Mouse (Mus musculus) ovary, postnatal 14 days (tissue): ENCODE measurements around the gene Tulp1.
"Not testable (repeated sequence)": the region's sequence is repeated elsewhere in the genome, so short reads cannot be mapped to it uniquely, and the experiment has no call there.

ENCODE experiments used
- DNase-seq: peaks from one replicate; pipeline ENCODE4 v3.0.0; 2022; ENCODE audit warnings: low spot score

Tulp1 gene

GRCm38 (mm10) chr17:28368449-28368848, 3.4 kb upstream of the Tulp1 start:
- DNase-seq = peak; percentile 78

GRCm38 (mm10) chr17:28363507-28363906, 1.5 kb downstream of the Tulp1 start:
- no peak for DNase-seq

DNA sequence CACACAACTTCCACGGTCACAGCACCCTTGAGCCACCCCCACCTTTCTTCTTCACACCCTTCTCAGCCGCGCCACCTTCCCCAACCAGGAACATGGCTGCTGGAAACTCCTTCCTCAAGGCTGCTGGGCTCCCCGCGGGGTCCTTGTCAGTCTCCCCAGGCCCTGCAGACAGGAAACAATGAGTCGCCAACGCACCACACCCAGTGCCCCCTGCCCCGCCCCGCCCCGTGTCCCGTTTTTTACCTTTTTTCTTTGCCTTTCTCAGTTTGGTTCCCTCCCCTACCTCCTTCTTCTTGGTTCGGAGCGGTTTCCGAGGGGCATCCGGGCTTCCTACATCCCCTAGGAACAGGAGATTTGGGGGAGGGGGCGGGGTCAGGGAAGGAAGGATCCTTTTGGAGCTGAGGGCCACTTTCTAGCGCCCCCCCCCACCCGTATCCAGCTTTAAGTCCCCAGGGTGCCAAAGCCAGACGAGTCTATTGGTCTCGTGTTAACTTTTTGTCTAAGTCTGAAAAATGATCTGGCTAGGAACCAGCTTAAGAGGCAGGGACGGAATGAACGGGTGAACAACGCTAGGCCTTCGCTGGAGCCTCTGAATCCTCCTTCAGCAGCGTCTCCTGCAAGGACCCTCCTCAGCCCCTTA, 2.2 kb downstream of the Tulp1 start:
- DNase-seq = no peak

GRCm38 (mm10) chr17:28361921-28362652, 2.9 kb downstream of the Tulp1 start:
- DNase-seq = no peak

- DNase-seq = no peak
These were observed 4.3 kb downstream of the Tulp1 start for GRCm38 (mm10) chr17:28360531-28361277.

DNA sequence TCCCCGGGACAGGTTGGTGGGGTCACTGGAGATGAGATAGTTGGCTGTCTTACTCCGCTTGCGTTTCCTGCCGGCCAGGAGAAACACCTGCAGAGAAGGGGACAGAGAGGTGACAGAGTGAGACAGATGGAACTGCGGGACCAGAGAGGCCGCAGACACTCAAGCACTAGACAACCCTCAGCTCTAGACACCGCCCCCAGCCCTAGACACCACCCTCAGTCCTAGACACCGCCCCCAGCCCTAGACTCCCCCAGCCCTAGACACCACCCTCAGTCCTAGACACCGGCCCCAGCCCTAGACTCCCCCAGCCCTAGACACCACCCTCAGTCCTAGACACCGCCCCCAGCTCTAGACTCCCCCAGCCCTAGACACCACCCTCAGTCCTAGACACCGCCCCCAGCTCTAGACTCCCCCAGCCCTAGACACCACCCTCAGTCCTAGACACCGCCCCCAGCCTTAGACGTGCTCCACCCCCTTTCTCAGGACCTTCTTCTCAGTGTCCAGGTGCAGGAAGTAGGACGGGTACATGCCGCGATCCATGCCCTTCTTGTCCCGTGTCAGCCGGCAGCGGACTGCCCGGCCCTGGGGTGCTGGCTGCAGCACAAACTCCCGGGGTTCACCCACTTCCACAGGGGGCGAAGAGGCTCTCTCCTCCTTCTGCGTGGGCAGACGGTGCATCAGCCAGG, 6.3 kb downstream of the Tulp1 start:
- not testable (repeated sequence) for DNase-seq

GRCm38 (mm10) chr17:28355871-28356270, 9.2 kb downstream of the Tulp1 start:
- DNase-seq = no peak

DNA sequence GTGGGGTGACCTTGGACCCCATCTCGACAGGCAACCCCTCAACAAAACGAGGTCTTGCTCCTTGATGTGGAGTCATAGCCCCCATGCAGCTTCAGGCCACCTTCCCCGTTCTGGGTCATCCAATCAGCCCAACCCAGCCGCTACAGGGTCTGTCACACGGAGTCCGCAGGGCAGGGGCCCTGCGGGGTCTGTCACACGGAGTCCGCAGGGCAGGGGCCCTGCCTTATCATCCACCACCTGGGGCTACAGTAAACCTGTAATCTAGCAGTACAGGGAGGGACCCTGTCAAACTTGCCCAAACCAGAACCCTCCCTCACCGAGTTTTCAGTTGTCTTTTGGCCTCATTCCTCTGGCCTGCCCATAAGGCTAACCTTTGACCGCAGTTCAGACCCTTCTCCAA, 13.0 kb downstream of the Tulp1 start:
- no peak for DNase-seq

DNA sequence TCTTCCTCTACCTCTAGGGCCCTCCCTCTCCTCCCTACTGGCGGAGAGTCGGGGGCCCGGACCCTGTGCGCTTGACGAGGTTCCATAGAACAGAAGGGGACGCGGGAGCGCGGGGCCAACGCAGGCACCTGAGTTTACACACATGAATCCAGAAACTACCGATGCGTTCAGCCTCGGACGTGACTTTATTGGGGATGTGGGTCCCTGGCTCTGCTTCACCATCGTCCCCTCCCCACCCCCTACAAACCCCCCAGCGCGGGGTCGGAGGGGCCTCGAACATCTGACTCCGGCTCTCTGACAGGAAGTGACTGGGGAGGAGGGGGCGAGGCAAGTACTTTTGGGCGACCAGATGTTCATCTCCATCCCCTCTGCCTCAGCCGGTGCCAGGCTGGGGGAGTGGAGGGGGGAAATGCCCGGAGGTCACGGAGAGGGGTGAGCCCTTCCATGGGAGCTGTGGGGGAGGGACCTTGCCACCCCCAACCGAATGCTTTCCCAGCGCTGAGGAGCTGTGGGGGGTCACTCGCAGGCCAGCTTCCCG, 13.6 kb downstream of the Tulp1 start:
- no peak for DNase-seq

DNA sequence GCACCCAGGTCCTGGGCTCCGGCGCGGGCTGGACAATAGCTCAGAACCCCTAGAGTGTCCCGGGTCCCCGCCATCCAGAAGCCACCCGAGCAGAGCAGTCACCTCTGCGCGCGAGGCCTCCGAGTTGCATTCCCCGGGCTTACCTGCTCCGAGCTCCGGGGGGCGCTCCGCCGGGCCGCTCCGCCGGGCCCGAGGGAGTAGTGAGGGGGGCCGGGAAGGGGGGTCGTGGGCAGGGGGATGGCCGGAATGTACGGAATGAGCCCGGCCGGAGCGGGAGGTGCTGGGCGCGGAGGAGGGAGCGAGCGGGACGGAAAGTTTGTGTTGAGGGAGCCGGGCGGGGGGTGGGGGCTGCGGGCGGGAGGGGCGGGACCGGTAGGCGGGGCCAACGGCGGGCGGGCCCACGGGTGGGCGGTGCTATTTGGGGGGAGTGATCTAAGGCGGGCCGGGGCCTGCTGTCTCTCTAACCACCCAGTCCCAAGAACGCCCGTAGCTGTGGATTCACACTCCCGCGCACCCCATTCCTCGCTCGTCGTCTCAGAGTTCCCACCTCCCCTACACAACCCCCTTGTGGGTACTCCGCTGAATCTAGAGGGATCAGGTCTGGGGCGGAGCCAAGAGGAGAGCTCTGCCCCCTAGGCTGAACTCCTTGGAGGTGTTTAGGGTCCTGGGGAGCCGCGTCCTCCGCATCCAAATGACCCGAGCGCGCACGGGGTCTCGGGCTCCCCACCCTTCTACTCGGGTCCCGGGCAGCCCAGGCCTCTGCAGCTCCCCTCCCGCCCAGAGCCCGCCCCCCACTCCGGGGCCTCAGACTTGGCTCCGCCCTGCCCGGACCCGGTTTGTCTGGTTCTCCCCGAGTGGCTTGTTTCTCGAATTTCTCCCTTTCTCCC, 14.3 kb downstream of the Tulp1 start, which contains the start of gene Tead3:
Tead3 (minus strand) TSS at position 352 of the 887 bp plus-strand sequence.
- DNase-seq = peak; percentile 74

DNA sequence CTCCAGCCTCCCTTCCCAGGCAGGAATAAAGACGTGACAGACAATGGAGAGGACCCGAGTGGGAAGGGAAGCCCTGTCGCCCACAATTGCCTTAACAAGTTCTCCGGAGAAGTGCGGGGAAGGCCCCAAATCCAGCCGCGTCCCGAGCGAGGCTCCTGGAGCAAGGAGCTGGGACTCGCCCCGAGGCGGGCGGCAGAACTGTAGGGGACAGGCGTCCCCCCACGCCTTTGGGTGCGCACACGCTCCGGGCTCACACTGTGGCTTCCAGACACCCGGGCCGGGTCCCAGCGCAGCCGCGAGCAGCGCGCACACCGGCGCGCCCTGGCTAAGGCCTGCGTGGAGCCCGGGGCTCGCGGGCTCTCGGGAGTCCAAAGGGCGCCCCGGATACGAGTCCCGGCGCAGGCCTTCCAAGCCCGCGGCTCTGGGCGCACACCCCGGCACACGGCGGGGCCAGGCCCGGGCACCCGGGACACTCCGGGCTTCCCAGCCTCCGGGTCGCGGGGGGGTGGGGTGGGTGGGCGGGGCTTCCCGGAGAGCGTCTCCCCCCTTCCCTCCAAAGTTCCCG, 15.0 kb downstream of the Tulp1 start:
- no peak for DNase-seq

DNA sequence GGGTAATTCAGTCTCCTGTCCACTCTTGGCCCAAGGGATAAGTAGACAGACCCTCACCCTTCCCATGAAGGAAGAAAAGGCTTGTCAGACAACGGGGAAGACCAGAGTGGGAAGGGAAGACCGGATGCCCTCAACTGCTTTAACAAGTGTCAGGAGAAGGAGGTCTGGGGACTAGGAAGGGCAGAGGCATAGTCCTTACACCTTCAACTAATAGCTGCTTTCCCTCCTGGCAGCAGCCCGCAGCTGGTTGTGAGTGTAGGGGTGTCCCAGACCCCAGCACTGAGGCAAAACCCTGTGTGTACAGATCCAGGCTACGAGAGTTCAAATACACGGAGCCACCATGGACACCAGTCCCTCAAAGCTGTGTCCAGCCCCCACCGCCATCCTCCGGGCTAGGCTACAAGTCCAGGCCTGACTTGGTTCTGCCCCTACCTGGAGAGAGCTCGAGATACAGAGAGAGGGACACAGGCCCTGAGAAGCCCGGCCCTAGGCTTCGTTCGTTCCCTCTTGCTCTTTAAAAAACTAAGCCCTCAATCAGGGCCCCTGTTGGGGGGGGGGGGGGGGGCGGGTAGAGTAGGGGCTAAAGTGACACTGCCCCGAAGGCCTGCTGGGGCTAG, 15.7 kb downstream of the Tulp1 start:
- DNase-seq = no peak

- no peak for DNase-seq
These were observed 16.8 kb downstream of the Tulp1 start for GRCm38 (mm10) chr17:28348211-28348610.

- no peak for DNase-seq
These were observed 17.7 kb downstream of the Tulp1 start for GRCm38 (mm10) chr17:28347327-28347726.

- no peak for DNase-seq
These were observed 19.1 kb downstream of the Tulp1 start for GRCm38 (mm10) chr17:28345882-28346281.

DNA sequence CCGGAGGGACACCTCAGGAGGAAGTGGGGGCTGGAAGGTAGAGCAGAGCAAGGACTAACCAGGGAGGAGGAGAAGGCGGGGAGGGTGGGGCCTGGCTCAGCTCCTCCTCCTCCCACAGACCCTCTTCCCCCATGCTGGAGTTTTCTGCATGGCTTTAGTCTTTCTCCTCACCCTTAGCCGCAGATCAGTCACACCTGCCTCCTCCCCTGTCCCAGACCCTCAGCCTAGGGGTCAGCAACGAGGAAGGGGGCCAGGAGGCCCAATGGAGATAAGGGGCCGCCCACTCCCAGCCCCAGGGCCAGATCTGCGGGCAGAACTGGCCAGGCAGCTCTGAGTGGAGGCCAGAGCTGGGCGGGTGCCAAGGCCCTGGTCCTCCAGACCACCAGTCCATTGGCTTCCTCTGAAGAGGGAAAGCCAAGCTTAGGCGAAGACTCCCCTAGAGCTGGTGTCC, 19.7 kb downstream of the Tulp1 start:
- DNase-seq = no peak

GRCm38 (mm10) chr17:28344670-28345069, 20.4 kb downstream of the Tulp1 start:
- no peak for DNase-seq

- no peak for DNase-seq
These were observed 20.9 kb downstream of the Tulp1 start for GRCm38 (mm10) chr17:28344050-28344607.

DNA sequence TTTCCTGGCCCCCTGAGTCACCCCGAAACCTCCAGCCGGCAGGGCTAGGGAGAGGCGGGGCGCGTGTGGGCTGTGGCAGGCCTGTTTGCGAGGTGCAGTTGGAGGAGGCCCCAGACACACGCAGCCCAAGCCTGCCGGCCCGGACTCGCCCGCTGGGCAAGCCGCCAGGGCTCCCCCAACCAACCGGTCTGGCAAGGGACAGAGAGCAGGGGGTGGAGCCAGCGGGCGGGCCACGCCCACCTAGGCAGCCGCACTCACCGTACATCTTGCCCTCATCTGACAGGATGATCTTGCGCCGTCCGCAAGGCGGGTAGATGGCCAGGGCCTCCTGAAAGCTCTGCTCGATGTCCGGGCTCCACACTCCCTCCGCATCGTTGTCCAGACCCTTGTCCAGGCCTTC, 23.9 kb downstream of the Tulp1 start:
- DNase-seq = peak; percentile 92

DNA sequence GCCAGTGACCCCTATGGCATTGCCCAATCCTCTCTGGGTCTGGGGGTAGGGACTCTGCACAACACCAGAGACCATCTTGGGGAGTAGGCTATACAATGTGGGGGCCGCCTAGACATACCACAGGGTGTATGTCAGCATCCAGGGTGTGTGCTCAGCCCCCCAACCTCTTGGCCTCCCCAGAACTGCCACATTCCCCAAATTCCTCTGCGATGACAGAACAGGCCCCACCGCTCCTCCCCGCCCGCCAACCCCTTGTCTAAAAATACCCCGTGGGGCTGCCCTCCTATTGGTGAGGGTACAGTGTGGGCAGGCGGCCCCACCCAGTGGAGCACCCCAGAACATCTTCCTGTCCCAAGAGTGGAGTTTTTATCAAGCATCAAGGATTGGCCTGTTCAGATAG, 24.4 kb downstream of the Tulp1 start:
- no peak for DNase-seq
